Mouse (Mus musculus): ENCODE results near the gene Traip.

Traip gene

DNA sequence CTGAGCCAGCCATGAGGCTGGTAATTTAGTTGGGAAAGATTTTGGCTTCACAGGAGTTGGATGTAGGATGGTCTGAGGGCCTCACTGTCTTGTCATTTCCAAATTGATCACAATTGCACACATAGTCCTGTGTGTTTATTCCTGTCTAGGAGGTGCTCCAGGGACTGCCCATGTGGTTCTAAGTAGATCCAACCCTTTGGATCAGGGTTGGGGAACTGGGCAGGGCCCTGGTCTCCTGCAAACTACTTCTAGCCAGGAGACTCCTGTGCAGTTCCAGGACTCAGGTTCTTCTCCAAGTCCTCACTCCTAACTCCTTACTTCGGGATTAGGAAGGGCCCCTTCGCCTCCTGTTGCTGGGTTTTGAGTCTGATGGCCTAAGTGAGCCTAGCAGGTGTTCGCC lies 14.6 kb upstream of the Traip start, which contains the start of gene Camkv:
Gene Camkv (plus strand): TSS at position 301 of the 400 bp plus-strand sequence.
- no peak for DNase-seq

DNA sequence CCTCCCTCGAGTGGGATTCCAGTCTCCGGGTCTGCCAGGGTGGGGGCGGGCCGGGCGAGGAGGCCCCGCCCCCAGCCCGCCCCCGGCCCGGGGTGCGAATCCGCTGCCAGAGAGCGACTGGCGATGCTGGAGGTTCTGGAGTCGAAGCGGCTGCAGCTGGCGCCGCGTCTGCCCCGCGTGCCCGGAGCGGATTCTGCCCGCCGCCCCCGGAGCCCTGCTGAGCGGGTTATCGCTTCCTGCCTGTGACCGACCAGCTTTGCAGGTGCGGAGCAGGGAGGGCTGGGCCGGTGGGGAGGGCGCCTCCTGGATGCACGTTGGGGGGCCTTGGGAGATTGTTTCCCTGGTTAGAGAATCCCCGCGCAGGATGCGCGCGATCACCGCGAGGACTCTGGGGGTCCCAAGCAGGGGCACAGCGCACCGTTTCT lies 14.1 kb upstream of the Traip start:
- DNase-seq = no peak

GRCm38 (mm10) chr9:107936215-107936822 lies 13.6 kb upstream of the Traip start:
- DNase-seq = no peak

- DNase-seq = no peak
Observed at GRCm38 (mm10) chr9:107936831-107937230, 13.1 kb upstream of the Traip start.

GRCm38 (mm10) chr9:107947241-107948194 lies 2.4 kb upstream of the Traip start:
- no peak for DNase-seq

- DNase-seq = no peak
Observed at GRCm38 (mm10) chr9:107949184-107949921, 583 bp upstream of the Traip start.

GRCm38 (mm10) chr9:107950460-107951355 lies 772 bp downstream of the Traip start:
- DNase-seq = peak; percentile 90 to 92

DNA sequence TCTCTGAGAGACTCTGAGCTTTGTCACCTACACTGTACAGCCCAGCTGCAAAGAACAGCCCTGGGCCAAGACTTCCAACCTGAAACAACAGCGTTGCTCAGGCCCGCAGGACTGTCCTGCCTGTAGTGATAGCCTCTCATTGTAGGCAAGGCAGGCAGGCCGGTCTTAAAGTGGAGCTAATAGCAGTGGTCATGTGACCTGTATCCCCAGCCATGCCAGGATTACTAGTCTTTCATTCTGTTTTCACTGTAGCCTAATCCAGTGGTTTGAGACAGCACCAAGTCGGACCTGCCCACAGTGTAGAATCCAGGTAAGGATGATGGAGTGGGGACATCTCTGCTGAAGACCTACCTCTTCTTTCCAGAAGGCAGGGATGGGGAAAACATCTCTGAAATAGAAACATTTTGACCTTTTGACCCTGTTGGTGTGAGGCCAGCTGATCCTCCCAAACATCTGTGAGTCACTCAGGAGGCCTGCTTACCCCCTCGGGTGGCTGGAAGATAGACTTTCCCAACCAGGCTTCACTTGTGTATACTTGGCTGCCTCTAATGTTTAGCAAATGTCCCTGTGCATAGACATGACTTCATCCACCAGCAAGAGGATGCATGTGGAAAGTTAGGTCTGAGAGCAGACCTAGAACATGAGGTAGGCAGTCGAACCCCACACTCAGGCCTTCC lies 5.8 kb downstream of the Traip start:
- no peak for DNase-seq

DNA sequence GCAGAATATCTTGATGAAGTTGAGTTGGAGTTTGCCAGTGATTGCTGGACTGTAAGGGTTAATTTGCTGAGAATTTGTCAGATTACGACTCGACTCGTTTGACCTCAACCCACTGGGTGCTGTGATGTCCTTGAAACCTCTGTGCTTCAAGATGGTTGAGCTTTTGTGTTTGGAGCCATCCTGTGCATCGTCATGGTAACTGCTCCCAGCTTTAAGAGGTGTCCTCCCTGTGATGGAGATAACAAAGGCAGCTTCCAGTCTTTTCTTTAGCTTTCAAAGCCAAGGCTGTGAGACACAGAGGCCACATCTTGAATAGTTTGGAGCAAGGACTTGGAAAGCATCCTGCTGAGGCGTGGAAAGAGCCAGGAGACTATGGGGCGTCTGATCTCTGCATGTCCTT lies 7.2 kb downstream of the Traip start:
- no peak for DNase-seq

DNA sequence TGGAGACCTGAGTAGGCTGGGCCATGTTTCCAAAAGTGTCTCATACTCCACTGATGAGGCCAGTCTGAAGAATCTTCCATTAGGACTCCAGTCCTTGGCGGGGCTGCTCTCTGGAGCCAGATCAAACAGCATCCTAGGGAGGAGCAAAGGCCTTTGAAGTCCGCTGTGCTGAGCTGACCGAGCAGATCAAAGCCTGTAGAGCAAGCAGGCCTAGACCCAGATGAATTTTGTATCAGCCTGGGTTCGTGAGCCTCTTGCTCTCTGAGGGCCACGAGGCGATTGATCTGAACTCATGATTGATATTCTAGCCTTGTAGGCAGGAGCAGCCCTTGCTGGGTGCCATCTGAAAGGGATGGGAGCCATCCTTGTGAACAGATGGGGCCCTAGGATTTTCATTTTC lies 10.0 kb downstream of the Traip start:
- DNase-seq = no peak

DNA sequence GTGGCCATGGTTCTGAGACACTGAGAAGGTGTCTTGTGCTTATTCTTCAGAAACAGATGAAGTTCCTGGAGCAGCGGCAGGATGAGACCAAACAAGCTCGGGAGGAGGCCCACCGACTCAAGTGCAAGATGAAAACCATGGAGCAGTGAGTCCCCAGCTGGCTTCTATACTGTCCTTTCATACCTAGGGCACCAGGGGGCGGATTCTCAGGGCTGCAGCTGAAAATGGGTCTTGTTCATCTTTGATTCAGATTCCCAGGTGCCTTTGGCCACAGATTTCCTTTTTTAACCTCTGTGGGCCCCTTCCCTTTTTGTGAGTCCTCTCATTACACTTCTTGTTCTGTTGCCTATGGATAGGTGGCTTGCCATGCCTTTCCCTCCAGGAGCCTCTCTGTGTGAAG lies 11.0 kb downstream of the Traip start:
- no peak for DNase-seq

- no peak for DNase-seq
Observed at GRCm38 (mm10) chr9:107961351-107961762, 11.4 kb downstream of the Traip start.

GRCm38 (mm10) chr9:107961881-107962280 lies 11.9 kb downstream of the Traip start:
- DNase-seq = no peak

DNA sequence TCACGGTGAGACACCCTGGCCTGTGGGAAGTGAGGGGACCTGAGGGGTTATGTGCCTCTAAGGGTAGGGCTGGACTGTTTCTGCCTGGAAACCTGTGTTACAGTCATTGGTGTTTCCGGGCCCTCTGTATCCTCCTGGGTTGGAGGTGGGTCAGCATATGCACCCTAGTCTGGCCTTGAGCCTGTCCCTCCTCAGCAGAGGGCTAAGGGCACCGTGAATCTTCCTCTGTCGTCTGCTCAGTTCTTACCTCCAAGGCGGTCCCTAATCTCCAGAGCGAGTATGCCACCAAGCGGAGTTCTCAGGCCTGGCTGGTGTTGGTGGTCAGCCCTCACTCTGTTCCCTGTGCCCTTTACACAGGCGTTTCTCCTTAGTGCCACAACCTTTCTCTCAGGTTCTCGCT lies 13.0 kb downstream of the Traip start:
- DNase-seq = no peak

- peak; percentile 41 to 76 for DNase-seq
Observed at GRCm38 (mm10) chr9:107963700-107964099, 13.8 kb downstream of the Traip start.

DNA sequence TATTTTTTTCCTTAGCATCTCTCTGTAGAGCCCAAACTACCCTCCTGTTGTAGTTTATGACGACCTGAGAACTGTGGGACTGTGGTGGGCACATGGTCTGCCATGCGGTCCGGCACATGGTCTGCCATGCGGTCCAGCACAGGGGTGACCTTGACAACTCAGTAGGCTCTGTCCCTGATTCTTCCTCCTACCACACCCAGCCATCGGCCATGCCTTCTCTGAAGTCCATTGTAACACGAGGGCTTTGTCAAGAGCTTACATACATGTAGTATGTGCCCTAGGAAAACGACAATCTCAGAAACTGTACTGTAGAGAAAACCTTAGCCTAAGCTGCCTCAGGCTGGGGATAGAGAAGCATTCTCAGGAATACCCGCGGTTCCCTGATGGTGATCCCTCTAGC lies 14.7 kb downstream of the Traip start:
- DNase-seq = no peak

GRCm38 (mm10) chr9:107966676-107967075 lies 16.7 kb downstream of the Traip start:
- DNase-seq = no peak

DNA sequence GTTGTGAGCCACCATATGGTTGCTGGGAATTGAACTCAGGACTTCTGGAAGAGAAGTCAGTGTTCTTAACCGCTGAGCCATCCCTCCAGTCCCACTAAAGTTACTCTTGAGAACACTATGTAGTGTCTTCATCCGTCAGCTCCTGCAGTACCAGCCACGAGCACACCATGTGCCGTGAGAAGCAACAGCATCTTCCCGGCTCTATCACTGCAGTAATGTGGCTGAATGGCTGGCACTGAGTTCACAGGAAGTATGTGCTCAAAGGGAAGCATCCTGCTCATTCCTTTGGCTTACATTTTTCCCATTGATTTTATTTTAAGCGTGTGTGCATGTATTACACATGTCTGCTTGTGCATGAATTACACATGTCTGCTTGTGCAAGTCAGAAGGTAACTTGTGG lies 17.5 kb downstream of the Traip start:
- DNase-seq = no peak

GRCm38 (mm10) chr9:107968531-107968930 lies 18.6 kb downstream of the Traip start:
- no peak for DNase-seq

- DNase-seq = no peak
Observed at GRCm38 (mm10) chr9:107970311-107970710, 20.4 kb downstream of the Traip start.

DNA sequence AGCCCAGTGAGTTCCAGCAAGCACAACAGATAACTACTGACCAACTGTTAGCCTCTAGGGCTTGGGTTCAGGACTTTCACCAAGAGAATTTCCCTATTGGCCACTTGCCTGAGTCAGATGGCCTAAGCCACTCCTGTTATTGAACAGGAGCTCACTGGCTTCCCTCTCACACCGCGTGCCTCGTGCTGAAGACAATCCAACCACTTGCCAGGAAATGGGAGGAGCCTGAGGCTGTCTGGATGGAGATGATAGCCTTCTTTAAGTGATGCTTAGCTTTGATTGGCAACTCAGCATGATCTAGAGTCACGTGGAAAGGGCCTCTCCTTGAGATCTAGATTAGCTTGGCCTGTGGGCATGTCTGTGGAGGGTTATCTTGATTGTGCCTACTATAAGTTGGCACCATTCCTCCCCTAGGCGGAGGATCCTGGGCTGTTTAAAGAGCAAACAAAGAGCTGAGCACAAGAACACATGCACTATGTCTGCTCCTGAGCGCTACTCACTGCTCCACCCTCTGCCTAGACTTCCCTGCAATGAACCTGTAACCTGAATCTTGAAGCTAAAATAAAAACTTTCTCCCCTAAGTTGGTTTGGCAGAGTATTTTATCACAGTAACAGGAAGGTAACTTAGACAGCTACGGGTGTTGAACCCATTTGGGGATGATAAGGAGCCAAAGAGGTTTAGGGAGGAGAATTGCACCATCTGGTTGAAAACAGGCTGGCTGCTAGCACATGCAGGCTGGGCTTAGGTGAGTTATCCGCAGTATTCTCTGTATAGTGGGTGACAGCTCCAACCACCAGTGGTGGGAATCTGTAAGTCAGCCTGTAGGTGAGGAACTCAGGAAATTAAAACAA lies 22.0 kb downstream of the Traip start:
- DNase-seq = no peak
